Mouse (Mus musculus): ENCODE measurements around the gene Nos3.

GRCm38 (mm10) chr5:24342966-24343365 lies 21.6 kb upstream of the Nos3 start:
- TF ChIP-seq GATA1 (IDR thresholded peaks at IDR 0.05; ENCODE audit: low read length) (no peak), TAL1 (IDR thresholded peaks at IDR 0.05; ENCODE audit: low read length) (no peak)

All from erythroblast, embryonic 14.5 days (primary cell).